In genomic region chr13:9194656-9195055, GRCm38 (mm10) we compare ENCODE assay signal across 11 mouse cellular contexts.
DNase-seq lines count a peak whose midpoint lies in the region; ATAC-seq and TF ChIP-seq lines count a peak whose summit lies in the region.
"Had no signal": no experiment of that assay in that cellular context is flagged by ENCODE, and none has a peak within 500 bp of the region (broad histone marks: within the 10 kb centered on the region; RNA-seq: fewer than 3 reads in every experiment).

No protein-coding gene starts in this region.

- no peak for ATAC-seq in CD4-positive, CD25-positive, alpha-beta regulatory T cell, adult 4 months
- ATAC-seq in cerebellum, adult (ENCODE audit: insufficient number of reproducible peaks, low FRiP score, low TSS enrichment) = no peak

- peak; percentile 49 for DNase-seq in CD4-positive, CD25-positive, alpha-beta regulatory T cell, adult 2 months (ENCODE audit: low read depth, low spot score)
- no peak for DNase-seq in lung, adult 2 months
- DNase-seq in lung, postnatal 4 days = no peak
- DNase-seq in R1 (ENCODE audit: low read depth, low spot score) = peak; percentile 78
- DNase-seq in naive thymus-derived CD4-positive, alpha-beta T cell, adult 2 months (ENCODE audit: low read depth) = peak; percentile 33
- no peak for DNase-seq in layer of hippocampus, adult 18-20 months (ENCODE audit: low spot score in 2 of 2)
- DNase-seq: kidney, adult 18-20 months had no signal

- peak; percentile 24; the same call in 1 of the 2 replicates for TF ChIP-seq CTCF in lung, adult 2 months (IDR thresholded peaks at IDR 0.05; ENCODE audit: insufficient read depth, low read length)

- no peak overlapping the region for H3K4me3 ChIP-seq in lung, adult 2 months (replicated peaks; ENCODE audit: extremely low read depth, low read depth, low read length)
- H3K4me3 ChIP-seq: erythroblast, embryonic 14.5 days; neural tube, embryonic 12.5 days had no signal

- WGBS in lung, adult 2 months = 76% methylated on average over 4 of the region's 4 CpGs

- TF ChIP-seq POLR2A in lung, adult 2 months (IDR thresholded peaks at IDR 0.05; ENCODE audit: borderline replicate concordance, extremely low read depth, low read depth, low read length) = no peak

- H3K4me1 ChIP-seq in lung, adult 2 months (ENCODE audit: control insufficient read depth, insufficient read depth, low read length) = peaks cover 6% of the 10 kb centered on the region

Comparison
In these comparisons a context has a peak if more than half of its experiments do, and no peak if none do; other contexts are left out.
1. DNase-seq: peak in CD4-positive, CD25-positive, alpha-beta regulatory T cell, adult 2 months (single experiment), R1 (single experiment) and naive thymus-derived CD4-positive, alpha-beta T cell, adult 2 months (single experiment); none in lung, adult 2 months (single experiment), lung, postnatal 4 days (0 of 2) and layer of hippocampus, adult 18-20 months (0 of 2).